Mouse (Mus musculus) MEL (cell line): ENCODE measurements around the gene Rab3c. TPM values are rescaled to one million over a fixed set of nuclear protein-coding genes. Genes with fewer than 3 reads are reported as not detected.

ENCODE experiments used
- DNase-seq: peaks from one replicate; pipeline ENCODE4 v3.0.0; 2011; ENCODE audit warnings: low read depth, low spot score
- H3K27ac ChIP-seq: 2 replicates; pipeline ENCODE4 v1.5.1; 2012; ENCODE audit warnings: low read depth, mild to moderate bottlenecking, control low read depth, low read length, moderate library complexity; ENCODE audit not compliant: control insufficient read depth
- H3K27me3 ChIP-seq, 2 experiments: fragments of 150-350 bp in 1 of 2; sonication (generic) in 1 of 2; 2 replicates each; pipeline ENCODE4 v1.6.1; 2012; ENCODE audit warnings: low read length in 2 of 2, mild to moderate bottlenecking in 2 of 2, improper control_type of control experiment in 1 of 2, moderate library complexity in 1 of 2; ENCODE audit not compliant: insufficient read depth in 2 of 2, control insufficient read depth in 1 of 2
- H3K36me3 ChIP-seq, 2 experiments: 2 replicates each; pipeline ENCODE4 v1.6.1; 2012 to 2014; ENCODE audit warnings: low read length in 2 of 2, improper control_type of control experiment in 1 of 2, inconsistent platforms in 1 of 2, mild to moderate bottlenecking in 1 of 2; ENCODE audit not compliant: insufficient read depth in 2 of 2, control insufficient read depth in 1 of 2
- H3K4me1 ChIP-seq, 2 experiments: fragments of 150-350 bp in 1 of 2; sonication (generic) in 1 of 2; 2 replicates each; pipeline ENCODE4 v1.6.1; 2012; ENCODE audit warnings: low read length in 2 of 2, improper control_type of control experiment in 1 of 2, mild to moderate bottlenecking in 1 of 2; ENCODE audit not compliant: insufficient read depth in 2 of 2, control insufficient read depth in 1 of 2
- H3K4me3 ChIP-seq, 2 experiments: fragments of 150-350 bp in 1 of 2; sonication (generic) in 1 of 2; 2 replicates each; pipeline ENCODE4 v1.5.1; 2012; ENCODE audit warnings: low read depth in 2 of 2, low read length in 2 of 2, mild to moderate bottlenecking in 2 of 2, moderate library complexity in 2 of 2, control low read depth in 1 of 2, improper control_type of control experiment in 1 of 2; ENCODE audit not compliant: control insufficient read depth in 1 of 2, insufficient read depth in 1 of 2
- H3K79me2 ChIP-seq: 2 replicates; pipeline ENCODE4 v1.6.1; 2012; ENCODE audit warnings: mild to moderate bottlenecking, low read length, moderate library complexity; ENCODE audit not compliant: control insufficient read depth, poor library complexity, insufficient read depth
- H3K9ac ChIP-seq: 2 replicates; pipeline ENCODE4 v1.6.1; 2012; ENCODE audit warnings: low read depth, mild to moderate bottlenecking, control low read depth, low read length, moderate library complexity; ENCODE audit not compliant: control insufficient read depth, poor library complexity, severe bottlenecking
- H3K9me3 ChIP-seq: fragments of 150-350 bp; sonication (generic); replicated peaks from 2 replicates; pipeline ENCODE4 v1.6.1; 2012; ENCODE audit warnings: mild to moderate bottlenecking, low read length, improper control_type of control experiment, moderate library complexity; ENCODE audit not compliant: insufficient read depth
- BHLHE40 ChIP-seq: IDR thresholded peaks from 2 replicates; pipeline ENCODE4 v1.6.1; 2012; ENCODE audit warnings: low read depth, mild to moderate bottlenecking, inconsistent platforms, low read length, improper control_type of control experiment, borderline replicate concordance
- ETS1 ChIP-seq: IDR thresholded peaks from 2 replicates; pipeline ENCODE4 v1.6.1; 2012; ENCODE audit warnings: low read depth, mild to moderate bottlenecking, inconsistent platforms, low read length, improper control_type of control experiment, moderate library complexity
- GABPA ChIP-seq: IDR thresholded peaks from 2 replicates; pipeline ENCODE4 v1.6.1; 2012; ENCODE audit warnings: low read depth, mild to moderate bottlenecking, inconsistent platforms, low read length, improper control_type of control experiment, moderate library complexity
- MEF2A ChIP-seq: IDR thresholded peaks from 2 replicates; pipeline ENCODE4 v1.6.1; 2014; ENCODE audit warnings: low read depth, mild to moderate bottlenecking, inconsistent platforms, low read length, improper control_type of control experiment; ENCODE audit not compliant: poor library complexity, insufficient replicate concordance, severe bottlenecking; ENCODE audit errors: extremely low read depth
- MYB ChIP-seq: IDR thresholded peaks from 2 replicates; pipeline ENCODE4 v1.6.1; 2011; ENCODE audit warnings: mild to moderate bottlenecking, low read depth, low read length, improper control_type of control experiment
- POLR2A ChIP-seq, 2 experiments: IDR thresholded peaks; 2 replicates each; pipeline ENCODE4 v1.6.1; 2011 to 2012; ENCODE audit warnings: low read length in 2 of 2, mild to moderate bottlenecking in 2 of 2, control low read depth in 1 of 2, improper control_type of control experiment in 1 of 2, low read depth in 1 of 2, moderate library complexity in 1 of 2; ENCODE audit not compliant: control insufficient read depth in 1 of 2, insufficient read depth in 1 of 2, poor library complexity in 1 of 2
- POLR2AphosphoS5 ChIP-seq: IDR thresholded peaks from 2 replicates; pipeline ENCODE4 v1.6.1; 2012; ENCODE audit warnings: low read depth, borderline replicate concordance, mild to moderate bottlenecking, inconsistent platforms, low read length, moderate library complexity, mixed read lengths
- RAD21 ChIP-seq: IDR thresholded peaks from 2 replicates; pipeline ENCODE4 v1.6.1; 2011; ENCODE audit warnings: mild to moderate bottlenecking, low read depth, low read length, improper control_type of control experiment
- RCOR1 ChIP-seq: IDR thresholded peaks from 2 replicates; pipeline ENCODE4 v1.6.1; 2012; ENCODE audit warnings: low read depth, mild to moderate bottlenecking, inconsistent platforms, low read length, improper control_type of control experiment
- SIN3A ChIP-seq: IDR thresholded peaks from 2 replicates; pipeline ENCODE4 v1.6.1; 2012; ENCODE audit warnings: low read length, improper control_type of control experiment, inconsistent platforms
- TBP ChIP-seq: IDR thresholded peaks from 2 replicates; pipeline ENCODE4 v1.8.0; 2011; ENCODE audit warnings: low read depth, low read length, improper control_type of control experiment
- TCF12 ChIP-seq: IDR thresholded peaks from 2 replicates; pipeline ENCODE4 v1.6.1; 2014; ENCODE audit warnings: low read depth, mild to moderate bottlenecking, inconsistent platforms, low read length, improper control_type of control experiment, moderate library complexity
- UBTF ChIP-seq: IDR thresholded peaks from 2 replicates; pipeline ENCODE4 v1.6.1; 2012; ENCODE audit warnings: low read depth, mild to moderate bottlenecking, inconsistent platforms, low read length, improper control_type of control experiment, moderate library complexity, borderline replicate concordance; ENCODE audit not compliant: insufficient read depth
- USF1 ChIP-seq: IDR thresholded peaks from 2 replicates; pipeline ENCODE4 v1.6.1; 2014; ENCODE audit warnings: low read depth, mild to moderate bottlenecking, inconsistent platforms, low read length, improper control_type of control experiment, moderate library complexity
- USF2 ChIP-seq, 2 experiments: IDR thresholded peaks; 2 replicates each; pipeline ENCODE4 v1.6.1; 2011 to 2012; ENCODE audit warnings: improper control_type of control experiment in 2 of 2, low read length in 2 of 2, borderline replicate concordance in 1 of 2, inconsistent platforms in 1 of 2, low read depth in 1 of 2, mild to moderate bottlenecking in 1 of 2; ENCODE audit not compliant: insufficient read depth in 1 of 2
- polyA plus RNA-seq, 2 experiments: library from polyadenylated mRNA; stranded (reverse) in 1 of 2; unstranded in 1 of 2; fragments of >175 nt in 1 of 2; fragments of >200 nt in 1 of 2; gene quantifications; 2 replicates each; pipeline versions ENCODE4 v1.2.1 to v1.2.4; 2012; ENCODE audit warnings: low replicate concordance in 2 of 2, low read depth in 1 of 2; ENCODE audit not compliant: insufficient read length in 2 of 2, insufficient read depth in 1 of 2, missing spikeins in 1 of 2
- total RNA-seq: library from RNA; depleted of rRNA; stranded (reverse); fragments of 300-350 nt; gene quantifications from 2 replicates; pipeline ENCODE4 v1.2.3, GENCODE M21; 2012

Gene Rab3c
- total and polyA plus RNA-seq, 3 experiments, result not detected

GRCm38 (mm10) chr13:110184963-110185685 is 95.7 kb downstream of the Rab3c start:
- no peaks in the 10 kb centered on the region for H3K9me3 ChIP-seq
- TF ChIP-seq SIN3A (no peak), MYB (no peak), POLR2A (IDR thresholded peaks at IDR 0.05; ENCODE audit: control insufficient read depth in 1 of 2, insufficient read depth in 1 of 2, low read depth in 1 of 2, low read length in 2 of 2, poor library complexity in 1 of 2) (no peak), USF2 (IDR thresholded peaks at IDR 0.05; ENCODE audit: borderline replicate concordance in 1 of 2, insufficient read depth in 1 of 2, low read depth in 1 of 2, low read length in 2 of 2) (no peak), TBP (no peak), BHLHE40 (no peak), ETS1 (no peak), GABPA (no peak)
- no peak overlapping the region for H3K27ac ChIP-seq
- no peak overlapping the region for H3K9ac ChIP-seq
- no peaks in the 10 kb centered on the region for H3K79me2 ChIP-seq
- no peak overlapping the region for H3K4me3 ChIP-seq
- H3K4me1 ChIP-seq, result no peaks in the 10 kb centered on the region
- H3K36me3 ChIP-seq, result no peaks in the 10 kb centered on the region
- DNase-seq, result no peak
- H3K27me3 ChIP-seq, result peaks cover 0 to 1% of the 10 kb centered on the region in 2 experiments; a peak in 1 of 4 replicates

- no peak for DNase-seq
- no peak overlapping the region for H3K9ac ChIP-seq
- H3K9me3 ChIP-seq, result no peaks in the 10 kb centered on the region
- no peaks in the 10 kb centered on the region for H3K79me2 ChIP-seq
- H3K27me3 ChIP-seq, result no peaks in the 10 kb centered on the region
- H3K4me1 ChIP-seq, result no peaks in the 10 kb centered on the region
- no peak overlapping the region for H3K4me3 ChIP-seq
- H3K36me3 ChIP-seq, result no peaks in the 10 kb centered on the region
- TF ChIP-seq RCOR1 (no peak), MEF2A (no peak), TCF12 (no peak), USF1 (no peak), POLR2AphosphoS5 (no peak), SIN3A (no peak), UBTF (no peak), RAD21 (no peak)
- H3K27ac ChIP-seq, result no peak overlapping the region
Measured at GRCm38 (mm10) chr13:110175651-110176050, 105.1 kb downstream of the Rab3c start.
